Mouse (Mus musculus): Measurements from ENCODE around the gene Gtf3c1. TPM values are rescaled to one million over a fixed set of nuclear protein-coding genes. Genes with fewer than 3 reads are reported as not detected.

Gene Gtf3c1
- total RNA-seq, 2 experiments from 2014 or later, result 48.1 to 57.9 TPM

GRCm38 (mm10) chr7:125708100-125708499, 520 bp upstream of the Gtf3c1 start:
- DNase-seq, result no peak

- DNase-seq, result peak; percentile 69 to 76
These were observed 394 bp downstream of the Gtf3c1 start for GRCm38 (mm10) chr7:125707186-125707585.

- no peak for DNase-seq
These were observed 4.8 kb downstream of the Gtf3c1 start for GRCm38 (mm10) chr7:125702791-125703190.

- DNase-seq, result no peak
These were observed 13.5 kb downstream of the Gtf3c1 start for GRCm38 (mm10) chr7:125694056-125694455.

GRCm38 (mm10) chr7:125690516-125690915, 17.1 kb downstream of the Gtf3c1 start:
- DNase-seq, result no peak

- no peak for DNase-seq
These were observed 27.6 kb downstream of the Gtf3c1 start for GRCm38 (mm10) chr7:125679936-125680335.

GRCm38 (mm10) chr7:125678756-125679155, 28.8 kb downstream of the Gtf3c1 start:
- no peak for DNase-seq

GRCm38 (mm10) chr7:125674916-125675315, 32.7 kb downstream of the Gtf3c1 start:
- DNase-seq, result peak; percentile 27 to 74

- no peak for DNase-seq
These were observed 36.2 kb downstream of the Gtf3c1 start for GRCm38 (mm10) chr7:125671396-125671795.

- DNase-seq, result no peak
These were observed 36.7 kb downstream of the Gtf3c1 start for GRCm38 (mm10) chr7:125670865-125671264.

GRCm38 (mm10) chr7:125663654-125664053, 43.9 kb downstream of the Gtf3c1 start:
- no peak for DNase-seq

GRCm38 (mm10) chr7:125657511-125657910, 50.1 kb downstream of the Gtf3c1 start:
- DNase-seq, result no peak

GRCm38 (mm10) chr7:125649013-125649412, 58.6 kb downstream of the Gtf3c1 start:
- DNase-seq, result no peak

- no peak for DNase-seq
These were observed 62.2 kb downstream of the Gtf3c1 start for GRCm38 (mm10) chr7:125645413-125645812.

GRCm38 (mm10) chr7:125643880-125644279, 63.7 kb downstream of the Gtf3c1 start:
- DNase-seq, result no peak

GRCm38 (mm10) chr7:125638870-125639386, 68.7 kb downstream of the Gtf3c1 start:
- DNase-seq, result peak; percentile 52 to 71

GRCm38 (mm10) chr7:125638376-125638775, 69.2 kb downstream of the Gtf3c1 start:
- DNase-seq, result no peak

GRCm38 (mm10) chr7:125637220-125638140, 70.1 kb downstream of the Gtf3c1 start:
- DNase-seq, result no peak

- no peak for DNase-seq
These were observed 76.6 kb downstream of the Gtf3c1 start for GRCm38 (mm10) chr7:125630989-125631388.

GRCm38 (mm10) chr7:125630317-125630716, 77.3 kb downstream of the Gtf3c1 start:
- DNase-seq, result peak in 1 of 2 experiments; percentile 74

- DNase-seq, result no peak
These were observed 81.8 kb downstream of the Gtf3c1 start for GRCm38 (mm10) chr7:125625829-125626228.

- no peak for DNase-seq
These were observed 82.4 kb downstream of the Gtf3c1 start for GRCm38 (mm10) chr7:125625219-125625618.
